Mouse (Mus musculus) G1E-ER4 (cell line): Measurements from ENCODE around the gene Olfr983. TPM values are rescaled to one million over a fixed set of nuclear protein-coding genes. Genes with fewer than 3 reads are reported as not detected.

ENCODE experiments used
- GATA1 ChIP-seq: IDR thresholded peaks from one replicate; pipeline ENCODE4 v1.8.0; 2012; ENCODE audit warnings: low read length, inconsistent platforms
- polyA plus RNA-seq: library from polyadenylated mRNA; stranded (reverse); fragments of >175 nt; gene quantifications from 2 replicates; pipeline ENCODE4 v1.2.3, GENCODE M21; 2012

Gene Olfr983
- not detected in 2 replicates for polyA plus RNA-seq

- no peak for TF ChIP-seq GATA1
Observed at GRCm38 (mm10) chr9:40093495-40093894, at the start of gene Olfr983. TSS of gene Olfr983 (minus strand) at chr9:40093595.

- TF ChIP-seq GATA1, result no peak
Observed at GRCm38 (mm10) chr9:40141544-40141943, 48.1 kb upstream of the Olfr983 start.

GRCm38 (mm10) chr9:40139484-40139883 lies 46.1 kb upstream of the Olfr983 start:
- TF ChIP-seq GATA1, result no peak

- TF ChIP-seq GATA1, result no peak
Observed at GRCm38 (mm10) chr9:40136987-40137688, 43.7 kb upstream of the Olfr983 start.

- TF ChIP-seq GATA1, result no peak
Observed at GRCm38 (mm10) chr9:40130556-40130955, 37.2 kb upstream of the Olfr983 start.

GRCm38 (mm10) chr9:40130084-40130483 lies 36.7 kb upstream of the Olfr983 start, which contains the start of gene Olfr985:
TSS of gene Olfr985 (minus strand) at chr9:40130184.
- TF ChIP-seq GATA1, result no peak

- TF ChIP-seq GATA1, result no peak
Observed at GRCm38 (mm10) chr9:40117287-40117659, 23.9 kb upstream of the Olfr983 start.

- TF ChIP-seq GATA1, result no peak
Observed at GRCm38 (mm10) chr9:40116645-40117286, 23.4 kb upstream of the Olfr983 start.

- no peak for TF ChIP-seq GATA1
Observed at GRCm38 (mm10) chr9:40114106-40114505, 20.7 kb upstream of the Olfr983 start, which contains the start of gene Olfr984. TSS of gene Olfr984 (minus strand) at chr9:40114206.

GRCm38 (mm10) chr9:40094769-40095168 lies 1.4 kb upstream of the Olfr983 start:
- TF ChIP-seq GATA1, result no peak

- no peak for TF ChIP-seq GATA1
Observed at GRCm38 (mm10) chr9:40073529-40073928, 19.9 kb downstream of the Olfr983 start, which contains the start of gene Olfr982. TSS of gene Olfr982 (plus strand) at chr9:40073829.

GRCm38 (mm10) chr9:40050138-40050537 lies 43.3 kb downstream of the Olfr983 start:
- no peak for TF ChIP-seq GATA1

Other genes with a start within 250 kb of the Olfr983 start
- gene Olfr972, start 227.2 kb downstream of the Olfr983 start, polyA plus RNA-seq, result not detected in 2 replicates
- not detected in 2 replicates for gene Olfr229, start 186.3 kb downstream of the Olfr983 start, polyA plus RNA-seq
- gene Olfr974, start 156.1 kb downstream of the Olfr983 start, polyA plus RNA-seq, result not detected in 2 replicates
- not detected in 2 replicates for gene Olfr975, start 141.5 kb downstream of the Olfr983 start, polyA plus RNA-seq
- gene Olfr976, start 132.5 kb downstream of the Olfr983 start, polyA plus RNA-seq, result not detected in 2 replicates
- gene Olfr978, start 101.5 kb downstream of the Olfr983 start, polyA plus RNA-seq, result not detected in 2 replicates
- gene Olfr979, start 90.1 kb downstream of the Olfr983 start, polyA plus RNA-seq, result not detected in 2 replicates
- not detected in 2 replicates for gene Olfr980, start 84.0 kb downstream of the Olfr983 start, polyA plus RNA-seq
- gene Olfr981, start 72.1 kb downstream of the Olfr983 start, polyA plus RNA-seq, result not detected in 2 replicates
- not detected in 2 replicates for gene Olfr982, start 19.8 kb downstream of the Olfr983 start, polyA plus RNA-seq
- not detected in 2 replicates for gene Olfr984, start 20.6 kb upstream of the Olfr983 start, polyA plus RNA-seq
- not detected in 2 replicates for gene Olfr985, start 36.6 kb upstream of the Olfr983 start, polyA plus RNA-seq
- gene Tmem225, start 54.5 kb upstream of the Olfr983 start, polyA plus RNA-seq, result not detected in 2 replicates
- gene Olfr986, start 87.3 kb upstream of the Olfr983 start, polyA plus RNA-seq, result not detected in 2 replicates
- 0.55 and 0.66 TPM in 2 replicates for gene Zfp202, start 98.7 kb upstream of the Olfr983 start, polyA plus RNA-seq
- gene Scn3b, start 175.6 kb upstream of the Olfr983 start, polyA plus RNA-seq, result not detected in 2 replicates